Mouse (Mus musculus): Measurements from ENCODE around the gene Ppp1r18. TPM values are rescaled to one million over a fixed set of nuclear protein-coding genes. Genes with fewer than 3 reads are reported as not detected.
A peak's percentile ranks its signal among the peaks of the same experiment; 100 is the strongest.

The Ppp1r18 gene
- polyA plus RNA-seq, 1 experiment from 2014 or later, result 27.7 TPM

DNA sequence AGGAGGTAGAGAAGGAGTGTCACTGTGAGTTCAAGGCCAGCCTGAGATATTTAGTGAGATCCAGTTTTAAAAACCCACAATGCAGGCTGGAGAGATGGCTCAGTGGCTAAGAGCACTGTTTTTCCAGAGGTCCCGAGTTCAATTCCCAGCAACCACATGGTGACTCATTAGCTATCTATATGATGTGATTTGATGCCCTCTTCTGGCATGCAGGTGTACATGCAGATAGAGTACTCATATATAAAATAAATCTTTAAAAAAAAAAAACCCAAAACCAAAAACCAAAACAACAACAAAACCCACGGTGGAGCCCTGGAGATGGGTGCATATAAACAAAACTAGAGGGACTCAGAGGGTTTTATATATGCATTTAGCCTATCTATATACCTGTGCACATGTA is 42.2 kb downstream of the Ppp1r18 start:
- no peak for ATAC-seq (ENCODE audit: low FRiP score, low read depth)
- Histone ChIP-seq H3K27ac (replicated peaks) (no peak overlapping the region), H3K9ac (replicated peaks) (no peak overlapping the region), H3K4me1 (peaks cover 19% of the 10 kb centered on the region), H3K4me2 (replicated peaks) (0 out of 2 replicates have a peak overlapping the region, but pooled peaks have one; percentile 78), H3K36me3 (peaks cover 72% of the 10 kb centered on the region), H3K9me3 (no peaks in the 10 kb centered on the region), H3K4me3 (no peak overlapping the region), H3K27me3 (no peaks in the 10 kb centered on the region)
- WGBS, result 86% methylated on average over 2 of the region's 2 CpGs

DNA sequence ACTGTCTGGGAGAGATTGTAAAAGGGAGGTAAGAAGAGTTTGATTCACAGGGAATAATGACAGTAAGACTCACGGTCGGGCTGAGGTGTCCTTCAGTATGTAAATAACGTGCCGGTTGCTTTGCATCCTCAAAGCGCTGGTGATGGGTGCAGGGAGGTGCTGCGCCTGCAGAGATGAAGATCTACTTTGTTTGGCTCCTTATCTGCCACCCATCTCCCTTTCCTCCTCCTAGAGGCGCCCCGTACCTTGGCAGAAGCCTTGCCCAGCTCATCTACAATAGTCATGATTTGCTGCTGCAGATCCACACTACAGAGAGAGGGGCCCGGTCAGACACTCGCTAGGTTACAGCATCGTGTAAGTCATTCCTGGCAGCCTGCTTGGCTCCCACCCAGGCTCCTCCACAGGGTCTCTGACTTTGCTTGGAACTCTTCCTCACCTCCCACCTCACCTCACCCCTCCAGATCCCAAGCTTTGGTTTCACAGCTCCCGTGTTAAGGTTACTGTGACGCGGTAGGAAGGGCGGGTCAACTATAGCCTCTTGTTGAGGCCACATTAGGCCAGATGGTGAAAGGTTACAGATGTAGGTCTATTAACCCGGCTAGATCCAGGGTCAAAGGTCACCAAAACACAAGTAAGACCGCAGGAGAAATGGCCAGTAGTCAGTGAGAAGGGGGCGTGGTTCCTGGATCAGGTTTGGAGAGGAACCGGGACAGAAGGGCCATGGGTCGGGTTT is 44.0 kb downstream of the Ppp1r18 start:
- Histone ChIP-seq H3K4me3 (peak overlapping the region; percentile 78), H3K36me3 (peaks cover 73% of the 10 kb centered on the region), H3K9me3 (no peaks in the 10 kb centered on the region), H3K4me1 (peaks cover 19% of the 10 kb centered on the region), H3K27me3 (no peaks in the 10 kb centered on the region), H3K4me2 (replicated peaks) (peak overlapping the region; percentile 78), H3K27ac (replicated peaks) (peak overlapping the region; percentile 80), H3K9ac (replicated peaks) (peak overlapping the region; percentile 85)
- ATAC-seq (ENCODE audit: low FRiP score, low read depth), result no peak; the same call in none of the 2 replicates
- WGBS, result 24% methylated on average over 20 of the region's 20 CpGs

GRCm38 (mm10) chr17:35909919-35910369 is 44.6 kb downstream of the Ppp1r18 start, which contains the start of gene Atat1:
TSS of gene Atat1 (minus strand) at chr17:35910075.
- H3K4me1 ChIP-seq, result peaks cover 19% of the 10 kb centered on the region
- no peaks in the 10 kb centered on the region for H3K27me3 ChIP-seq
- peaks cover 68% of the 10 kb centered on the region for H3K36me3 ChIP-seq
- peak within 1 kb of the TSS; percentile 85 for H3K9ac ChIP-seq (replicated peaks)
- H3K27ac ChIP-seq (replicated peaks), result peak within 1 kb of the TSS; percentile 80
- H3K9me3 ChIP-seq, result no peaks in the 10 kb centered on the region
- WGBS, result 3% methylated on average over 25 of the region's 25 CpGs
- ATAC-seq (ENCODE audit: low FRiP score, low read depth), result peak; percentile 95
- H3K4me2 ChIP-seq (replicated peaks), result peak within 1 kb of the TSS; percentile 78
- H3K4me3 ChIP-seq, result peak within 1 kb of the TSS; percentile 78

GRCm38 (mm10) chr17:35914975-35915374 is 49.6 kb downstream of the Ppp1r18 start:
- WGBS, result 87% methylated on average over 6 of the region's 6 CpGs
- no peak overlapping the region for H3K27ac ChIP-seq (replicated peaks)
- ATAC-seq (ENCODE audit: low FRiP score, low read depth), result no peak
- no peaks in the 10 kb centered on the region for H3K9me3 ChIP-seq
- peak overlapping the region; percentile 71; the same call in 1 of the 2 replicates for H3K4me2 ChIP-seq (replicated peaks)
- H3K36me3 ChIP-seq, result peaks cover 31% of the 10 kb centered on the region
- H3K9ac ChIP-seq (replicated peaks), result no peak overlapping the region
- no peaks in the 10 kb centered on the region for H3K27me3 ChIP-seq
- peaks cover 17% of the 10 kb centered on the region for H3K4me1 ChIP-seq
- peak overlapping the region; percentile 78; the same call in 1 of the 2 replicates for H3K4me3 ChIP-seq

- H3K9ac ChIP-seq (replicated peaks), result peak overlapping the region; percentile 63
- peaks cover 31% of the 10 kb centered on the region for H3K36me3 ChIP-seq
- no peaks in the 10 kb centered on the region for H3K9me3 ChIP-seq
- peaks cover 22% of the 10 kb centered on the region for H3K4me1 ChIP-seq
- no peaks in the 10 kb centered on the region for H3K27me3 ChIP-seq
- peak overlapping the region; percentile 71 for H3K4me2 ChIP-seq (replicated peaks)
- ATAC-seq (ENCODE audit: low FRiP score, low read depth), result no peak
- H3K4me3 ChIP-seq, result peak overlapping the region; percentile 78
- H3K27ac ChIP-seq (replicated peaks), result peak overlapping the region; percentile 99
- WGBS, result 4% methylated on average over 28 of the region's 28 CpGs
Observed at GRCm38 (mm10) chr17:35915538-35916296, 50.3 kb downstream of the Ppp1r18 start.

DNA sequence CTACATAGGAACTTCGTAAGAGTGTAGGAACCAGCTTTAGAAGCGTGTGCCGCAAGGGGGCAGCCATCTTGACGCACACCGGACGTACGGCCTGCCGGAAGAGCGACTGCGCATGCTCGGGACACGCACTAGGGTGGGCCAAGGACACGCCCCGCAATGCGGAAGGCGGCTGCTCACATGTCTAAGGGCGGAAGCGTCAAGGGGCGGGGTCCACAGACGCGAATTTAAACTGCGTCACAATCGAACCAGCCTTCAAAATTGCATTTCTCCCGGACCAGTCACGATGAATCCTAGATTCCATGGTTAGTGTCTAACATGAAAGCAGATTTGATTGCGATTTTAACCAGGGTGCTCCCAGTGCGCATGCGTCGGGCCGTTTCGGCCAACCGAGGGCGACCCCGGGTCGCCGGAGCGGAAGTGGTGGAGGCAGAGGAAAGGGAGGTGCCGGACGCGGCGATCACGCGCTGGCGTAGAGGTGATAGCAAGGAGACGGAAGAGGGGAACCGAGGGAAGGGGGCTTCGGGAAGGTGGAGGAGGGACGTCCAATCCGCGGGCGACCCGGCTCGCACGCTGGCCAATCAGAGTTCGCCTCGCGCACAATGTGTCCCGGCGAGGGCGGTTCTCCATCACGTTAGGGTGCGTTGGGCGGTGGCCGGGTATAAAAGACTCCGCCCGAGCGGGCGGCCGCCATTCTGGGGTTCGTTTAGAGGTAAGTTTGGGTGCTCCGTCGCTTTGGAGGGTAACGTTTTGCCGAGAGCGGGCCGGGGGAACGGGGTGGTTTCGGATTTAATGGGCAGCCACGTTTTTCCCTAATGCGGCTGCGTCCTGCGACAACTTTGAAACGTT is 51.1 kb downstream of the Ppp1r18 start, which contains the start of the genes Mrps18b and Ppp1r10:
Gene Mrps18b (minus strand): TSS at position 93 of the 846 bp plus-strand sequence.
Gene Ppp1r10 (plus strand): TSS at position 138 of the 846 bp plus-strand sequence.
- no peaks in the 10 kb centered on the region for H3K9me3 ChIP-seq
- H3K27ac ChIP-seq (replicated peaks), result peak within 1 kb of the TSS; percentile 99
- H3K36me3 ChIP-seq, result peaks cover 24% of the 10 kb centered on the region
- no peaks in the 10 kb centered on the region for H3K27me3 ChIP-seq
- WGBS, result under 1% methylated on average over 83 of the region's 83 CpGs
- H3K9ac ChIP-seq (replicated peaks), result peak within 1 kb of the TSS; percentile 99
- H3K4me2 ChIP-seq (replicated peaks), result peak within 1 kb of the TSS; percentile 71
- peak; percentile 92 for ATAC-seq (ENCODE audit: low FRiP score, low read depth)
- H3K4me1 ChIP-seq, result peaks cover 29% of the 10 kb centered on the region
- peak within 1 kb of the TSS; percentile 78 for H3K4me3 ChIP-seq

DNA sequence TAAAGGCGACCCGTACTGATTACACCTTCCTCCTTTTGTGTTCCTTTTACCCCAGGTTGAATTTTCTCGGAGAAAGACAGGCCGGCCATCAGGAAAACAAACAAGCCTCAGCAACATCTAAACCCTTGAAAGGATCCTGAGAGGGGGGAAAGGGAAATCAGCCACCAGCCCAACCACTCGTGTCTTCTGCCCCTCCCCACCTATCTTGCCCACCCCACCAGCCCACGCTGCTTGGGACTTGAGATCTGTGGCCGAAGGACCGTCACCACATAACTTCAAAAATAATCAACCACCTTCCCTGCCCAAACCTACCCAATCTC is 51.7 kb downstream of the Ppp1r18 start:
- peaks cover 21% of the 10 kb centered on the region for H3K36me3 ChIP-seq
- no peaks in the 10 kb centered on the region for H3K9me3 ChIP-seq
- H3K27ac ChIP-seq (replicated peaks), result peak overlapping the region; percentile 99
- no peak for ATAC-seq (ENCODE audit: low FRiP score, low read depth)
- WGBS, result under 1% methylated on average over 8 of the region's 8 CpGs
- peak overlapping the region; percentile 78 for H3K4me3 ChIP-seq
- peaks cover 29% of the 10 kb centered on the region for H3K4me1 ChIP-seq
- H3K27me3 ChIP-seq, result no peaks in the 10 kb centered on the region
- H3K9ac ChIP-seq (replicated peaks), result peak overlapping the region; percentile 99
- peak overlapping the region; percentile 71 for H3K4me2 ChIP-seq (replicated peaks)

DNA sequence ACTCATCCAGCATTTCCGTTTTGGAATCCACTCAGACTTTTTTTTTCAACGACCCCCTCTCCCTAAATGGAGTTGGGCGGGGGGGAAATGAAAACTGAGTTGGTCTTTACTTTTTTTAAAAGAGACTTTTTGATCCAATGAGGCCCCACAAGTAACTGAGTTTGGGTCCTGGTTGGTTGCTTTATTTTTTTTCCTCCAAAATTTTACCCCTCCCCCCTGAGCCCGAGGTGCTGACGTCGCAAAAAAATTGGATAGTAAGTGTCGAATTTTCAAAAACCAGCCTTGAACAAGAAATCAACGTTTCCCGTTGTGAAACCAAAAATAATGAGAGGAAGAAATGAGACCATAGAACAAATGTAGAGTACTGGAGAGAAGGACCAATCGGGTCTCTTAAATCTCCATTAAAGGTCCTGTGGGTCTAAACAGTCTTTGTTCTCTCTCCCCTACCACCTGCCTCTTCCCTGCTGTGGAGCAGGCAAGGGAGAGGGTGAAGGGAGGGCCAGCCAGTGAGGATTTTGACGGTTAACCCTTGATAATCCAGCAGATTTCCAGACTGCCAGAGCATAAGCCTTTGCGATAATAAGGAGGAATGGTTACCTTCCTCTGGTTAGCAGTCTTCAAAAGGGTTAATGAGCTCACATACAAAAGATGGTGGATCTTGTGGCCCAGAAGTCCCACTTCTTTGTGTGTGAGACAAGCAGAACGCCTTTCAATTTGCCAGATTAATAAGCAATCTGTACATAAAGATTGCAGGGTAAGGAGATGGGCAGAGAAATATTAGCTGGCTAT is 52.3 kb downstream of the Ppp1r18 start:
- Histone ChIP-seq H3K27me3 (no peaks in the 10 kb centered on the region), H3K27ac (replicated peaks) (peak overlapping the region; percentile 99), H3K4me2 (replicated peaks) (peak overlapping the region; percentile 71), H3K36me3 (peaks cover 16% of the 10 kb centered on the region), H3K4me3 (peak overlapping the region; percentile 78), H3K9me3 (no peaks in the 10 kb centered on the region), H3K4me1 (peaks cover 29% of the 10 kb centered on the region), H3K9ac (replicated peaks) (peak overlapping the region; percentile 99)
- WGBS, result under 1% methylated on average over 13 of the region's 13 CpGs
- ATAC-seq (ENCODE audit: low FRiP score, low read depth), result peak; percentile 11; the same call in 1 of the 2 replicates

DNA sequence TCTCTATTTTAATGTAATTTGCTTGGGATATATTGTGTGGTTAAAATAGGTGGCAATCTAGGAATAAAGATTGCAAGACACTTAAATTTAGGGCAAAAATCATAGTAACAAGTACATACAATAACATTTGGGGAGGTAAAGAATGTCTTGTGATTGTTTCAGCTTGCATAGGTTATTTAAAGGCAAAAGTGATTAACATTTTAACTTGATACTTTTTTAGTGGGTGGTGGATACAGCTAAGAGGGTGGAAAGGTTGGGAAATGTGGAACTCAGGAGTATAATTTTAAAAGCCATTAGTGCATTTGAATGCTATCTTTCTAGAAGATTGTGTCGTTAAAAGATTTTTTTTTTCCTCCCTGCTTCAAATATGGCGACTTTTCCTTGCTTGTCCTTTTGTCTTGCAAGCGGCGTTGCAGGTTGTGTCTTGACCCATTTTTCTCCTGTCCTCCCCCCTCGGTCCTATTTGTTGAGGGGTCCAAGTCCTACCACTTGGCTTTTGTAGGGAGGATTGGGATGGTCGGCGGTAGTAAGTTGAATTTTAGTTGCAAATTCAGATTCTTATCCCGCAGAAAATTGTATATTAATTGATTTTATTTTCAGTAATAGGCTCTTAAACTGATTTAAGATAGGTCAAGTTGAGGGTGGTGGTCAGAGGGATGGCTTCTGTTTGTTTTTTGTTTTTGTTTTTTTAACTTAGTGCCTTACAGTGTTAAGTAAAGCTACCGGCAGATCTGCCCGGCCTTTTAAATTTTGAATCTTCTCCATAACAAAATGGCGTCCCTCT is 53.1 kb downstream of the Ppp1r18 start:
- Histone ChIP-seq H3K27ac (replicated peaks) (peak overlapping the region; percentile 99), H3K4me3 (peak overlapping the region; percentile 78), H3K9ac (replicated peaks) (peak overlapping the region; percentile 99), H3K4me2 (replicated peaks) (peak overlapping the region; percentile 71), H3K4me1 (peaks cover 29% of the 10 kb centered on the region), H3K9me3 (no peaks in the 10 kb centered on the region), H3K27me3 (no peaks in the 10 kb centered on the region), H3K36me3 (peaks cover 12% of the 10 kb centered on the region)
- no peak for ATAC-seq (ENCODE audit: low FRiP score, low read depth)
- under 1% methylated on average over 11 of the region's 11 CpGs for WGBS

DNA sequence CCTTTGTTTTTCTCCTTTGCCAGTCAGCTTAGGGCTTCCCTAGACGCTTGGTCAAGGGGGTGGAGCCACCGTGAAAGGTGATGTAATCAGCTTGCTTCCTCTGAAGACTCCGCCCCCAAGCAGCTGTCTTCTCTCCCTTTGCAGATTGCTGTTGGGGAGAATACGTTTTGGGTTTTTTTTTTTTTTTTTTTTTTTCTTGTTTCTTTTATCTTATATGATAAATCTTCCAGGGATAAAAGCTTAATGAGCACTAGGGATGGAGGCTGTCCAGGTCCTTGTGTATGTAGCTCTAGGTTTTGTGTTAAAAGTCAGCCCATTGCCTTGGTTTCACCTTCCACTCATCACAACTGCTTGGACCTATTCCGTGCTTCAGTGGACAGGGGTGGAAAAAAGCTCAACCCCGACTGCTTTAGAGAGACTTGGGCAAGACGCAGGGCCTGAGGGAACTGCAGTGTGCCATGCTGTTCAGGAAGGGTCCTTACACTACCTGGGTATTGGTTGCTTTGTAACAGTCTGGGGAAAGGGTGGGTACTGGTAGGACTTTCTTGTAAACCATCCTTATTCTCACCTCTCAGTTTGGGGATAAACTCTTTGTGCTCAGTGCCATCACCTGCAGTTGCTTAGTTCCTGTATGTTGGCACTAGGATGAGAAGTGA is 53.8 kb downstream of the Ppp1r18 start:
- H3K9ac ChIP-seq (replicated peaks), result peak overlapping the region; percentile 99
- H3K9me3 ChIP-seq, result no peaks in the 10 kb centered on the region
- peak overlapping the region; percentile 71 for H3K4me2 ChIP-seq (replicated peaks)
- ATAC-seq (ENCODE audit: low FRiP score, low read depth), result peak; percentile 42
- H3K4me3 ChIP-seq, result peak overlapping the region; percentile 78
- H3K4me1 ChIP-seq, result peaks cover 29% of the 10 kb centered on the region
- 9% methylated on average over 7 of the region's 7 CpGs for WGBS
- H3K36me3 ChIP-seq, result peaks cover 13% of the 10 kb centered on the region
- H3K27ac ChIP-seq (replicated peaks), result peak overlapping the region; percentile 99
- no peaks in the 10 kb centered on the region for H3K27me3 ChIP-seq

Data from midbrain, embryonic 12.5 days (tissue).